Mouse (Mus musculus) lung, postnatal 0 days (tissue): Measurements from ENCODE around the gene H2-M10.5. TPM values are rescaled to one million over a fixed set of nuclear protein-coding genes. Genes with fewer than 3 reads are reported as not detected.
"Not testable (repeated sequence)": the region's sequence is repeated elsewhere in the genome, so short reads cannot be mapped to it uniquely, and the experiment has no call there.

Experiments used
- ATAC-seq: fragments of 200-750 bp; cut with Nextera tagmentation; 2 replicates; pipeline ENCODE4 v1.8.0; 2017; ENCODE audit warnings: moderate library complexity
- DNase-seq: peaks from one replicate; pipeline ENCODE4 v3.0.0-alpha.2; 2016; ENCODE audit warnings: low spot score
- H3K27ac ChIP-seq: fragments of 300-500 bp; sonication (generic); 2 replicates; pipeline ENCODE4 v1.5.1; 2014; ENCODE audit warnings: antibody characterized with exemption, mild to moderate bottlenecking, low read length, mixed read lengths
- H3K27me3 ChIP-seq: fragments of 300-500 bp; sonication (generic); replicated peaks from 2 replicates; pipeline ENCODE4 v1.6.1; 2014; ENCODE audit warnings: low read length, mixed read lengths; ENCODE audit not compliant: insufficient read depth
- H3K36me3 ChIP-seq: fragments of 300-500 bp; sonication (generic); 2 replicates; pipeline ENCODE4 v1.6.1; 2014; ENCODE audit warnings: low read length, mixed read lengths; ENCODE audit not compliant: insufficient read depth
- H3K4me1 ChIP-seq: fragments of 300-500 bp; sonication (generic); 2 replicates; pipeline ENCODE4 v1.6.1; 2014; ENCODE audit warnings: antibody characterized with exemption, low read depth, low read length, mixed read lengths; ENCODE audit not compliant: insufficient read depth
- H3K4me2 ChIP-seq: fragments of 300-500 bp; sonication (generic); replicated peaks from 2 replicates; pipeline ENCODE4 v1.6.1; 2014; ENCODE audit warnings: low read depth, mild to moderate bottlenecking, low read length, moderate library complexity, mixed read lengths
- H3K4me3 ChIP-seq: fragments of 300-500 bp; sonication (generic); 2 replicates; pipeline ENCODE4 v1.5.1; 2014; ENCODE audit warnings: low read depth, low read length
- H3K9ac ChIP-seq: fragments of 300-500 bp; sonication (generic); replicated peaks from 2 replicates; pipeline ENCODE4 v1.6.1; 2014; ENCODE audit warnings: low read depth, mild to moderate bottlenecking
- H3K9me3 ChIP-seq: fragments of 300-500 bp; sonication (generic); 2 replicates; pipeline ENCODE4 v1.6.1; 2016; ENCODE audit warnings: low read length, mixed read lengths
- CTCF ChIP-seq: IDR thresholded peaks from 2 replicates; pipeline ENCODE4 v1.5.1; 2016; ENCODE audit warnings: antibody characterized with exemption, mild to moderate bottlenecking
- EP300 ChIP-seq: IDR thresholded peaks from 2 replicates; pipeline ENCODE4 v1.6.1; 2016; ENCODE audit warnings: antibody characterized with exemption, mild to moderate bottlenecking, control low read depth
- WGBS: fragments of 180-500 bp; shearing (Covaris S2); extraction: QIAGEN DNeasy Blood & Tissue Kit; methylation state at CpG from one replicate; pipeline ENCODE4 v1.1.7; 2014; 5-methylcytosine and 5-hydroxymethylcytosine counted together
- polyA plus RNA-seq: library from polyadenylated mRNA; unstranded; fragments of >200 nt; fragmentation: Nextera tagmentation; extraction: Ambion mirVana; gene quantifications from 2 replicates; pipeline ENCODE4 v1.2.1, GENCODE M21; 2015

H2-M10.5 gene
- polyA plus RNA-seq: not detected in 2 replicates

GRCm38 (mm10) chr17:36772610-36773009 is at the start of gene H2-M10.5:
Gene H2-M10.5, plus strand, starts transcription at chr17:36772910.
- WGBS: 76% methylated on average over 2 of the region's 2 CpGs
- DNase-seq, H3K4me3 ChIP-seq, H3K27me3 ChIP-seq, H3K27ac ChIP-seq, H3K9ac ChIP-seq, H3K4me1 ChIP-seq, ATAC-seq, H3K9me3 ChIP-seq, H3K4me2 ChIP-seq, H3K36me3 ChIP-seq: not testable (repeated sequence)

DNA sequence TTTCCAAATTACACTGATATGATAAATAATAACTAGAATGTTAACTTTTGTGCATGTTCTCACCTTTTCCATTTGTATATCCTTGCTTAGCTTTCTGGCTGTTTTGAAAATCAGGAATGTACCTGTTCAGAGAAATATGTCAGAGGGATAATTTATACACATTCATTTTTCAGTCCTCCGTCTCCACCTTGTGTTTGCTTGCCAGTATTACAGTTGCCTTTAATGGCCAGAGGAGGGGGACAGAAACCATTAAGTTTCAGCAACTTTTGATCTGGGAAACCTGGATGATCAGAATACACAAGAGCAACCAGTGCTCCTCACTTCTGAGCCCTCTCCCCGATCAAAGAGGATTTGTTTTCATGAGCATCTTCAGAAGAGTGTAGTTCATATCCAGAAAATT is 46.7 kb upstream of the H2-M10.5 start:
- Histone ChIP-seq H3K4me2 (no peak overlapping the region), H3K27ac (no peak overlapping the region), H3K9ac (no peak overlapping the region), H3K4me1 (no peaks in the 10 kb centered on the region), H3K9me3 (no peaks in the 10 kb centered on the region), H3K27me3 (no peaks in the 10 kb centered on the region), H3K4me3 (no peak overlapping the region), H3K36me3 (no peaks in the 10 kb centered on the region)
- TF ChIP-seq EP300: no peak
- peak; percentile 63 for TF ChIP-seq CTCF
- ATAC-seq: no peak
- 9% methylated on average over 2 of the region's 2 CpGs for WGBS
- peak; percentile 14 for DNase-seq

DNA sequence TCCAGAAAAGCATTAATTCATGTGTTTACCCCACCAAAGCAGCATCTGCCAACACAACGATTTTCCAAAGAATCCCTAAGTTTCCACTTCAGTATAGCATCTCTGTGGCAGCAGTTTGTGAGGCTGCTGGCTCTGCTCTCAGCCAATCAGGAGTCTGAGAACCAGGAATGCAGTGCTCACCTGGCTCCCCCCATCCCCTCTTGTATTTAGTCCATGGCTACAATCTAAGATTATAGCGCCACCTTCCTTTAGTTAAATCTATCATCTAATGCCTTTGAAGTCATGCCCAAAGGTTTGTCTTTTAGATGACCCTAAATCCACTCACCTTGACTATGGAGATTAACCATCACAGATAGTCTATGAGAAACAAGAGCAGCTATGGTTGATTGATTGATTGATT is 8.9 kb upstream of the H2-M10.5 start:
- no peaks in the 10 kb centered on the region for H3K27me3 ChIP-seq
- no peak overlapping the region for H3K9ac ChIP-seq
- no peak for ATAC-seq

GRCm38 (mm10) chr17:36764244-36764643 is 8.5 kb upstream of the H2-M10.5 start:
- not testable (repeated sequence) for H3K36me3 ChIP-seq, H3K4me3 ChIP-seq, H3K27me3 ChIP-seq, H3K4me1 ChIP-seq, H3K4me2 ChIP-seq, H3K9me3 ChIP-seq, H3K27ac ChIP-seq, H3K9ac ChIP-seq, ATAC-seq
- DNase-seq: peak; percentile 23
- WGBS: 25% methylated on average over 2 of the region's 2 CpGs
- TF ChIP-seq CTCF: peak; percentile 65

More for the DNA sequence above, 8.9 kb upstream of the H2-M10.5 start:
- no peak for DNase-seq
- H3K4me1 ChIP-seq: no peaks in the 10 kb centered on the region
- H3K27ac ChIP-seq: no peak overlapping the region
- no peak for TF ChIP-seq EP300
- no peak for TF ChIP-seq CTCF
- no peak overlapping the region for H3K4me2 ChIP-seq
- 43% methylated on average over 2 of the region's 2 CpGs for WGBS
- no peaks in the 10 kb centered on the region for H3K36me3 ChIP-seq
- H3K4me3 ChIP-seq: no peak overlapping the region
- H3K9me3 ChIP-seq: no peaks in the 10 kb centered on the region

- H3K27me3 ChIP-seq, H3K4me2 ChIP-seq, H3K27ac ChIP-seq, H3K4me1 ChIP-seq, H3K4me3 ChIP-seq, DNase-seq, H3K9me3 ChIP-seq, ATAC-seq, H3K9ac ChIP-seq, H3K36me3 ChIP-seq: not testable (repeated sequence)
- WGBS: 32% methylated on average over 2 of the region's 2 CpGs
These were observed 7.3 kb upstream of the H2-M10.5 start for GRCm38 (mm10) chr17:36765403-36765802.

DNA sequence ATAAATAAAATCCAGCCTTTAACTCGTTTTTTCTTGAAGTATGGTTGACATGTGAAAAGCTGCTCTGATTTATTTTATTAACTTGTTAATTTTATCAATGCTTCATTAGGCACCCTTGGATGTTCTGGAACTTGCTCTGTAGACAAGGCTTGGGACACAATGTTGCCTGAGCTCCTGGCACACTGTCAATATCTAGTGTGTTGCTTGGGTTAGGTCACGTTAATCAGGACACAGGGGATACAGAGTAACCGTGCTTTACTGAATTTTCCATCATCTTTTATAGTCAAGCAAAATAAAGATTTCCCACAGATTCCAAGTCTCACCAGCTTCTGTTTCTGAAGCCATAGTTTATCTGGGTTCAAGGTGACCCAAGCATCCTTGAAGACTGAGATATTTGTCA is 8.8 kb downstream of the H2-M10.5 start:
- Histone ChIP-seq H3K4me1 (no peaks in the 10 kb centered on the region), H3K36me3 (no peaks in the 10 kb centered on the region), H3K4me2 (no peak overlapping the region), H3K27ac (no peak overlapping the region), H3K27me3 (no peaks in the 10 kb centered on the region), H3K4me3 (no peak overlapping the region), H3K9ac (no peak overlapping the region), H3K9me3 (no peaks in the 10 kb centered on the region)
- TF ChIP-seq EP300 (no peak), CTCF (no peak)
- DNase-seq: no peak
- WGBS: 44% methylated on average over 3 of the region's 3 CpGs
- ATAC-seq: no peak

DNA sequence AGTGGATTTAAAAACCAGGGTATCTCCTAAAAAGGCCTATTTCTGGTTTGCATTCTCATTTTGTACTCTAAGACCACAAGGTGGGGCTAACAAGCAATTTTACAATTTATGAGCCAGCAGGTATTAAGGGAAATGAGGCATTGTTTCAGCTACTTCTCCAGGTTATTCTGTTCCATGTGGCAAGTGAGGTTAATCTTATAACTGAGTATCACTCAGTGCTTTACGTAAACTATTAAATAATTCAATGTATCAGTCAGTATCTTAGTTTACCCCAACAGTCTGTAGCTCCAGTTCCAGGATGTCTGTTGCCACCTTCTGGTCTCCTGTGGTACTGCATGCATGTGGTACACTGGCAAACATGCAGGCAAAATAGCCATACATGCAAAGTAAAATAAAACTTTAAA is 13.8 kb downstream of the H2-M10.5 start:
- not testable (repeated sequence) for ATAC-seq, H3K4me2 ChIP-seq, H3K27ac ChIP-seq, H3K4me3 ChIP-seq, H3K27me3 ChIP-seq, H3K36me3 ChIP-seq, H3K4me1 ChIP-seq, H3K9me3 ChIP-seq, H3K9ac ChIP-seq
- WGBS: 41% methylated on average over 1 of the region's 1 CpGs
- DNase-seq: peak; percentile 16
- TF ChIP-seq CTCF: peak; percentile 74
